ENCODE assay signal across 16 mouse cellular contexts in genomic region chr2:168780024-168780423, GRCm38 (mm10). TPM values are rescaled to one million over a fixed set of nuclear protein-coding genes. Genes with fewer than 3 reads are reported as not detected.
DNase-seq lines count a peak whose midpoint lies in the region; ATAC-seq and TF ChIP-seq lines count a peak whose summit lies in the region.
"Had no signal": no experiment of that assay in that cellular context is flagged by ENCODE, and none has a peak within 500 bp of the region (broad histone marks: within the 10 kb centered on the region; RNA-seq: fewer than 3 reads in every experiment).

No protein-coding gene starts in this region.

- H3K27ac ChIP-seq in hindbrain, embryonic 11.5 days (ENCODE audit: low read depth, low read length): no peak overlapping the region
- no peak overlapping the region for H3K27ac ChIP-seq in hindbrain, embryonic 12.5 days
- H3K27ac ChIP-seq in liver, embryonic 14.5 days: no peak overlapping the region
- no peak overlapping the region for H3K27ac ChIP-seq in layer of hippocampus, adult 2 months
- H3K27ac ChIP-seq: hindbrain, embryonic 15.5 days; kidney, postnatal 0 days; limb, embryonic 15.5 days; macrophage had no signal

- DNase-seq in hindbrain, embryonic 11.5 days (ENCODE audit: low spot score): peak; percentile 68
- peak; percentile 49 for DNase-seq in R1 (ENCODE audit: low read depth, low spot score)
- no peak for DNase-seq in liver, embryonic 14.5 days (ENCODE audit: low read depth in 3 of 3, low spot score in 3 of 3)
- DNase-seq in layer of hippocampus, adult 2 months (ENCODE audit: low spot score in 2 of 2): no peak
- DNase-seq: cerebellum, adult 9-10 months; layer of hippocampus, postnatal 36 days; right cerebral cortex, adult 18-20 months had no signal

- no peaks in the 10 kb centered on the region for H3K9me3 ChIP-seq in hindbrain, embryonic 11.5 days (ENCODE audit: control insufficient read depth, low read length)
- H3K9me3 ChIP-seq in hindbrain, embryonic 12.5 days (replicated peaks): no peaks in the 10 kb centered on the region
- no peaks in the 10 kb centered on the region for H3K9me3 ChIP-seq in E14TG2a.4 (ENCODE audit: low read length)
- H3K9me3 ChIP-seq in liver, embryonic 14.5 days (ENCODE audit: control insufficient read depth, low read length): no peaks in the 10 kb centered on the region
- H3K9me3 ChIP-seq: embryonic facial prominence, embryonic 15.5 days; heart, embryonic 10.5 days; hindbrain, embryonic 15.5 days; limb, embryonic 15.5 days had no signal

- ATAC-seq in hindbrain, embryonic 11.5 days (ENCODE audit: low FRiP score): no peak
- ATAC-seq in hindbrain, embryonic 12.5 days (ENCODE audit: low FRiP score): no peak
- peak; percentile 29; the same call in 1 of the 2 replicates for ATAC-seq in liver, embryonic 14.5 days (ENCODE audit: insufficient read depth)
- ATAC-seq in granulocyte monocyte progenitor cell, adult 5-6 weeks (replicated peaks; ENCODE audit: poor library complexity, severe bottlenecking): no peak

- H3K4me1 ChIP-seq in hindbrain, embryonic 11.5 days (replicated peaks; ENCODE audit: control insufficient read depth, insufficient read depth, low read length): peaks cover 8% of the 10 kb centered on the region
- H3K4me1 ChIP-seq in hindbrain, embryonic 12.5 days: peaks cover 14% of the 10 kb centered on the region
- H3K4me1 ChIP-seq in E14TG2a.4 (replicated peaks; ENCODE audit: low read depth, low read length): peaks cover 80% of the 10 kb centered on the region
- peaks cover 0 to 6% of the 10 kb centered on the region in 2 experiments; a peak in 1 of 4 replicates for H3K4me1 ChIP-seq in liver, embryonic 14.5 days (replicated peaks; ENCODE audit: control insufficient read depth in 2 of 2, insufficient read depth in 2 of 2, low read length in 1 of 2)

- TF ChIP-seq EP300 in liver, embryonic 14.5 days (IDR thresholded peaks at IDR 0.05; ENCODE audit: low read depth): no peak

- 7% methylated on average over 9 of the region's 9 CpGs for WGBS in hindbrain, embryonic 11.5 days
- 6% methylated on average over 9 of the region's 9 CpGs for WGBS in hindbrain, embryonic 12.5 days
- WGBS in liver, embryonic 14.5 days (ENCODE audit: insufficient replicate concordance): 31% methylated on average over 9 of the region's 9 CpGs

- no peak overlapping the region for H3K4me3 ChIP-seq in hindbrain, embryonic 11.5 days (ENCODE audit: low read depth, low read length)
- no peak overlapping the region for H3K4me3 ChIP-seq in hindbrain, embryonic 12.5 days
- H3K4me3 ChIP-seq in E14TG2a.4 (replicated peaks; ENCODE audit: low read length): peak overlapping the region; percentile 39; the same call in 1 of the 2 replicates
- no peak overlapping the region for H3K4me3 ChIP-seq in liver, embryonic 14.5 days (ENCODE audit: insufficient read depth in 1 of 2, low read depth in 2 of 2, low read length in 2 of 2)
- no peak overlapping the region for H3K4me3 ChIP-seq in layer of hippocampus, adult 2 months
- H3K4me3 ChIP-seq: embryonic facial prominence, embryonic 15.5 days; heart, embryonic 10.5 days; hindbrain, embryonic 15.5 days; limb, embryonic 15.5 days had no signal

- no peak overlapping the region for H3K4me2 ChIP-seq in hindbrain, embryonic 11.5 days (replicated peaks; ENCODE audit: low read depth, low read length)
- no peak overlapping the region for H3K4me2 ChIP-seq in hindbrain, embryonic 12.5 days (replicated peaks)
- H3K4me2 ChIP-seq in liver, embryonic 14.5 days (ENCODE audit: low read depth): no peak overlapping the region
- H3K4me2 ChIP-seq: embryonic facial prominence, embryonic 15.5 days; hindbrain, embryonic 15.5 days; limb, embryonic 15.5 days had no signal

- TF ChIP-seq CTCF in E14TG2a.4 (conservative IDR thresholded peaks at IDR 0.05; ENCODE audit: low read length): no peak
- no peak for TF ChIP-seq CTCF in liver, embryonic 14.5 days (IDR thresholded peaks at IDR 0.05; ENCODE audit: low read depth)
- no peak for TF ChIP-seq CTCF in layer of hippocampus, adult 2 months (conservative IDR thresholded peaks at IDR 0.05)

- H3K9ac ChIP-seq in hindbrain, embryonic 11.5 days (ENCODE audit: low read depth, low read length): peak overlapping the region; percentile 37; the same call in 1 of the 2 replicates
- H3K9ac ChIP-seq in hindbrain, embryonic 12.5 days: no peak overlapping the region
- no peak overlapping the region for H3K9ac ChIP-seq in liver, embryonic 14.5 days (replicated peaks)
- H3K9ac ChIP-seq: embryonic facial prominence, embryonic 15.5 days; hindbrain, embryonic 15.5 days; limb, embryonic 15.5 days had no signal

- H3K36me3 ChIP-seq in hindbrain, embryonic 11.5 days (ENCODE audit: control insufficient read depth, insufficient read depth, low read length): no peaks in the 10 kb centered on the region
- H3K36me3 ChIP-seq in hindbrain, embryonic 12.5 days: no peaks in the 10 kb centered on the region
- H3K36me3 ChIP-seq in E14TG2a.4 (ENCODE audit: insufficient read depth, low read length): no peaks in the 10 kb centered on the region
- no peaks in the 10 kb centered on the region for H3K36me3 ChIP-seq in liver, embryonic 14.5 days (replicated peaks; ENCODE audit: control insufficient read depth, insufficient read depth, low read depth)
- H3K36me3 ChIP-seq: embryonic facial prominence, embryonic 15.5 days; heart, embryonic 10.5 days; hindbrain, embryonic 15.5 days; limb, embryonic 15.5 days had no signal

- H3K27me3 ChIP-seq in hindbrain, embryonic 11.5 days (ENCODE audit: control insufficient read depth, insufficient read depth, low read length): no peaks in the 10 kb centered on the region
- H3K27me3 ChIP-seq in hindbrain, embryonic 12.5 days: no peaks in the 10 kb centered on the region
- H3K27me3 ChIP-seq in E14TG2a.4 (ENCODE audit: insufficient read depth, low read length): no peaks in the 10 kb centered on the region
- no peaks in the 10 kb centered on the region for H3K27me3 ChIP-seq in liver, embryonic 14.5 days (ENCODE audit: control insufficient read depth, insufficient read depth, low read length)
- H3K27me3 ChIP-seq: embryonic facial prominence, embryonic 15.5 days; hindbrain, embryonic 15.5 days; limb, embryonic 15.5 days had no signal

RNA-seq across cellular contexts. Expression of gene Sall4, which starts 12.3 kb away (rescaled TPM):
- 7.1 and 7.3 TPM in 2 replicates for polyA plus RNA-seq in hindbrain, embryonic 11.5 days (2014; fragmentation: Nextera tagmentation; extraction: Ambion mirVana)
- polyA plus RNA-seq in hindbrain, embryonic 12.5 days (2016; fragmentation: Nextera tagmentation; extraction: Ambion mirVana): 2.3 and 3.2 TPM in 2 replicates
- polyA plus RNA-seq in liver, embryonic 14.5 days (2012; rRNA removed): 1.9 TPM in 2 replicates
- polyA plus RNA-seq in liver, embryonic 14.5 days (2014; fragmentation: Nextera tagmentation; extraction: Ambion mirVana): 3.9 and 4.9 TPM in 2 replicates
- total RNA-seq in layer of hippocampus, adult 2 months (2021): under 1 TPM; 0.34 to 0.61 TPM
- total RNA-seq in granulocyte monocyte progenitor cell, adult 5-6 weeks (2014; fragmentation: Nextera tagmentation): not detected in 2 replicates
- total RNA-seq in granulocyte monocyte progenitor cell, adult 5-6 weeks (2017): not detected in 2 replicates
- polyA plus RNA-seq: kidney, postnatal 0 days; macrophage had no signal

RNA-seq across cellular contexts. Expression of gene Atp9a, which starts 37.8 kb away (rescaled TPM):
- polyA plus RNA-seq in hindbrain, embryonic 11.5 days (2014; fragmentation: Nextera tagmentation; extraction: Ambion mirVana): 12.8 and 14.6 TPM in 2 replicates
- 50.8 and 54.2 TPM in 2 replicates for polyA plus RNA-seq in hindbrain, embryonic 12.5 days (2016; fragmentation: Nextera tagmentation; extraction: Ambion mirVana)
- polyA plus RNA-seq in liver, embryonic 14.5 days (2012; rRNA removed): 2.1 and 2.3 TPM in 2 replicates
- polyA plus RNA-seq in liver, embryonic 14.5 days (2014; fragmentation: Nextera tagmentation; extraction: Ambion mirVana): 1.3 and 1.7 TPM in 2 replicates
- total RNA-seq in layer of hippocampus, adult 2 months (2021): 100 to 1,000 TPM; 339 to 358 TPM
- total RNA-seq in granulocyte monocyte progenitor cell, adult 5-6 weeks (2014; fragmentation: Nextera tagmentation): 0.62 TPM in 1 of 2 replicates, not detected in the other
- total RNA-seq in granulocyte monocyte progenitor cell, adult 5-6 weeks (2017): 0.56 and 0.82 TPM in 2 replicates

Comparison
In these comparisons a context has a peak if more than half of its experiments do, and no peak if none do; other contexts are left out.
1. DNase-seq: peak in hindbrain, embryonic 11.5 days (single experiment) and R1 (single experiment); none in liver, embryonic 14.5 days (0 of 3) and layer of hippocampus, adult 2 months (0 of 2).